Mouse (Mus musculus) C2C12 (cell line): ENCODE results near the gene Orm1. TPM values are rescaled to one million over a fixed set of nuclear protein-coding genes. Genes with fewer than 3 reads are reported as not detected.

Source experiments
- H3K27me3 ChIP-seq: one replicate; pipeline ENCODE4 v1.6.1; 2011; ENCODE audit not compliant: control insufficient read depth, insufficient read depth, insufficient read length
- H3K36me3 ChIP-seq: one replicate; pipeline ENCODE4 v1.6.1; 2011; ENCODE audit not compliant: control insufficient read depth, insufficient read depth
- H3K4me3 ChIP-seq: one replicate; pipeline ENCODE4 v1.5.1; 2011; ENCODE audit warnings: mild to moderate bottlenecking, control low read depth; ENCODE audit not compliant: poor library complexity, insufficient read depth, severe bottlenecking
- H3K79me2 ChIP-seq: one replicate; pipeline ENCODE4 v1.6.1; 2011; ENCODE audit not compliant: control insufficient read depth, insufficient read depth
- H3K79me3 ChIP-seq: one replicate; pipeline ENCODE4 v1.6.1; 2011; ENCODE audit warnings: low read depth, control low read depth
- H3ac ChIP-seq: one replicate; pipeline ENCODE3; 2011; ENCODE audit warnings: low read depth; ENCODE audit not compliant: control insufficient read depth, insufficient read length
- CEBPB ChIP-seq: IDR thresholded peaks from one replicate; pipeline ENCODE4 v1.6.1; 2011; ENCODE audit warnings: low read depth, mild to moderate bottlenecking, control low read depth, moderate library complexity
- CTCF ChIP-seq: IDR thresholded peaks from one replicate; pipeline ENCODE4 v1.5.1; 2011; ENCODE audit not compliant: control insufficient read depth, insufficient read depth, insufficient read length
- FOSL1 ChIP-seq: IDR thresholded peaks from one replicate; pipeline ENCODE4 v1.8.0; 2011; ENCODE audit warnings: mild to moderate bottlenecking, low read length; ENCODE audit not compliant: poor library complexity, insufficient read depth, severe bottlenecking
- MAX ChIP-seq: IDR thresholded peaks from one replicate; pipeline ENCODE4 v1.6.1; 2011; ENCODE audit warnings: mild to moderate bottlenecking, control low read depth
- MYOD1 ChIP-seq: IDR thresholded peaks from one replicate; pipeline ENCODE4 v1.6.1; 2011; ENCODE audit warnings: low read depth; ENCODE audit not compliant: control insufficient read depth, insufficient read length
- MYOG ChIP-seq: IDR thresholded peaks from one replicate; pipeline ENCODE4 v1.6.1; 2011; ENCODE audit not compliant: control insufficient read depth, insufficient read length; ENCODE audit errors: extremely low read depth
- USF1 ChIP-seq: IDR thresholded peaks from one replicate; pipeline ENCODE4 v1.6.1; 2011; ENCODE audit warnings: low read depth, mild to moderate bottlenecking, control low read depth, moderate library complexity
- polyA plus RNA-seq: library from polyadenylated mRNA; unstranded; fragments of >200 nt; fragmentation: generic; extraction: Trizol; gene quantifications from one replicate; pipeline ENCODE4 v1.2.1, GENCODE M21; 2012; ENCODE audit warnings: missing spikeins

Gene Orm1
- polyA plus RNA-seq, 1 experiment, result 0.05 TPM

DNA sequence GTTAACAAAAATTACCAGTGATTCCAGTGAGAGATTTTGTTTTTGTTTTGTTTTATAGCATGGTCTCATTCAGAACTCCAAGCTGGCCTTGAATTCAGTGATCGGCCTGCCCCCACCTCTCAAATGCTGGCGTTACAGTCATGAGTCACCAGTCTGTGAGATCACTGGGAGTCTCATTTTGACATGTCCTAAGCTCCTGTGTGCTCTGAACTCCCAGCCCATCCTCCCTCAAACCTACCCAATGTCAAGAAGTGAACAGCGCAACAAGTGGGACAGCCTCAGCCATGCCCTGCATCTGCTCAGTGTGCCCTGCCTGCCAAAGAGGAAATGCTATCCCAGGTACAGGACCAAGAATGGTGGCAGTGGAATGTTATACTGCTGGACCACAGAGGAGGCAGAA is 40.9 kb downstream of the Orm1 start:
- H3K27me3 ChIP-seq, result no peaks in the 10 kb centered on the region

DNA sequence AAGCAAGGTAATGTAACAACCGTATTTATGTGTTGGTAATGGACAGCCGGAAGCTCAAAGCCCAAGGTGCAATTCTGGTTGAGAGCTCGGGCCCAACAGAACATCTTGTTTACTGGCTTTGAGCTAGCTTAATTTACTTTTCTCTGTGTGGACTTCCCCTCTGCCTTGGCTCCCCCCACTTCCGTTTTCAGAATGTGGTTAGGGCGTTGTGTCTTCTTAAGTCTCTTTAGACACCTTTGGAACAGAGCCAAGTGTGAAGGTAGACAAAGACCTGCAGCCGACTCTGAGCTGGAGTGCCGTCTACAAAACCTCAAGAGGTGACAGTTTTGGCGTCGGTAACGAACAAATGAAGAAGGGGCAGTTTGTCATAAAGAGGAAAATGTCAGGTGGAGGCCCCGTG is 41.4 kb downstream of the Orm1 start:
- no peaks in the 10 kb centered on the region for H3K27me3 ChIP-seq
- no peak overlapping the region for H3K4me3 ChIP-seq
- no peaks in the 10 kb centered on the region for H3K79me3 ChIP-seq
- H3ac ChIP-seq, result no peak overlapping the region
- TF ChIP-seq CTCF, result no peak
- TF ChIP-seq MAX, result no peak
- TF ChIP-seq FOSL1, result no peak
- TF ChIP-seq MYOG, result no peak
- no peak for TF ChIP-seq MYOD1
- no peak for TF ChIP-seq CEBPB
- no peak for TF ChIP-seq USF1
- H3K36me3 ChIP-seq, result peaks cover 4% of the 10 kb centered on the region
- H3K79me2 ChIP-seq, result no peaks in the 10 kb centered on the region

More for the DNA sequence above, 40.9 kb downstream of the Orm1 start:
- no peak for TF ChIP-seq MAX
- TF ChIP-seq USF1, result no peak
- no peak for TF ChIP-seq MYOG
- no peak for TF ChIP-seq CTCF
- TF ChIP-seq MYOD1, result no peak
- no peak for TF ChIP-seq CEBPB
- TF ChIP-seq FOSL1, result no peak
- Histone ChIP-seq H3K79me2 (no peaks in the 10 kb centered on the region), H3ac (no peak overlapping the region), H3K4me3 (no peak overlapping the region), H3K79me3 (no peaks in the 10 kb centered on the region), H3K36me3 (peaks cover 4% of the 10 kb centered on the region)

DNA sequence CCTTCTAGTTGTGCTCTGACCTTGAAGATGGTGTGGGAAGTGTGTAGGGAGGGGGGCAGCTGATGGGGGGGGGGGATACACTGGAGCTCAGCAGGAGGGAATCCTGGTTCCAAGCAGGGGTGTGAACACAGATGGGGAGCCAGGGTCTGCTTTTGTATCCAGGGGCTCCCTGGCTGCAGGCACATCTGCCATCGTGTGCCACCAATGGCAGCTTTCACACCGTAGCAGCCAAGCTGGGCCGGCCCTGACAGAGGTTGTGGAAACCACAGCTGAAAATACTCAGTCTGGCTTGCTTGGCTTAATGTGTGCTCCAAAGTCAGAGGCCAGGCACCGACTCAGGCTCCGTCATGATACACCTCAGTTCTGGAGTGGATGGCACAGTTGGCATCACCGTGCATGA is 43.7 kb downstream of the Orm1 start:
- no peaks in the 10 kb centered on the region for H3K27me3 ChIP-seq
- no peak for TF ChIP-seq MYOG
- TF ChIP-seq MAX, result no peak
- no peak for TF ChIP-seq CTCF
- no peak for TF ChIP-seq MYOD1
- no peak for TF ChIP-seq FOSL1
- TF ChIP-seq CEBPB, result no peak
- no peak for TF ChIP-seq USF1
- no peak overlapping the region for H3ac ChIP-seq
- H3K79me3 ChIP-seq, result no peaks in the 10 kb centered on the region
- no peaks in the 10 kb centered on the region for H3K36me3 ChIP-seq
- no peaks in the 10 kb centered on the region for H3K79me2 ChIP-seq
- H3K4me3 ChIP-seq, result no peak overlapping the region

DNA sequence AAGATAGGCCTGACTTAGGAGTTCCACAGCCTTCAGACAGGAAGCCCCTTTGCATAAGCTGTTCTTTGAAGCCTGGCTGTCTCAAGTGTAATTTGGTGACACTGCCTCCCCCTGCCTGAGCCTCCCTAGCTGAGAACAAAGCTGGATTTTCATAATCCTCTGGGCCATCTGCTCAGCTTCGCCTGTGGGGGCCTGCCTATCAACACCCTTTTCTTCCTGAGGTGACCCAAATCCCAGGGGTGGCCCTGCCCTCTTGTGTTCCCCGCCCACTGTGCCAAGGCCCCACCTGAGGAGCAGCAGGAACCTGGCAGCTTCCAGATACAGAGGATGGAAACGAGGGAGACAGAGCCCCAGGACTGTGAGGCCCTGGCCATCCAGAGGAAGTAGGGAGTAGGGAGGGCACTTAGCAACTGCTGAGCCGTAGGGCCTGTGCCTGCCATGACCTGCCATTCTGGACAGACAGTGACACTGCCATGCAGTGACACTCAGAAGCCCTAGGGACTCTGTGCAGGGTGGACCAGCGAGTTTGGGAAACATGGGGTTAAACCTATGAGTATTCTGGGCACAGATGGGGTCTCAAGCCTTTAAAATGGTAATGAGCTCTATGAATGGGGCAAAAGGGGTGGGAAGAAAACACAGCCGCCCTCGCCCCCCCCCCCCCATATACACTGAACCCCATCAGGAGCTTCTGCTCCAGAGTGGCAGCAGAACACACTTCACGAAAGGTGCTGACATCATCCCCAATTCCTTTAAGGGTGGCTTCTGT is 44.9 kb downstream of the Orm1 start:
- H3ac ChIP-seq, result no peak overlapping the region
- no peaks in the 10 kb centered on the region for H3K36me3 ChIP-seq
- no peaks in the 10 kb centered on the region for H3K79me3 ChIP-seq
- H3K4me3 ChIP-seq, result no peak overlapping the region
- no peak for TF ChIP-seq CEBPB
- no peak for TF ChIP-seq FOSL1
- TF ChIP-seq USF1, result no peak
- no peak for TF ChIP-seq CTCF
- TF ChIP-seq MAX, result no peak
- no peak for TF ChIP-seq MYOG
- no peaks in the 10 kb centered on the region for H3K79me2 ChIP-seq
- H3K27me3 ChIP-seq, result no peaks in the 10 kb centered on the region

DNA sequence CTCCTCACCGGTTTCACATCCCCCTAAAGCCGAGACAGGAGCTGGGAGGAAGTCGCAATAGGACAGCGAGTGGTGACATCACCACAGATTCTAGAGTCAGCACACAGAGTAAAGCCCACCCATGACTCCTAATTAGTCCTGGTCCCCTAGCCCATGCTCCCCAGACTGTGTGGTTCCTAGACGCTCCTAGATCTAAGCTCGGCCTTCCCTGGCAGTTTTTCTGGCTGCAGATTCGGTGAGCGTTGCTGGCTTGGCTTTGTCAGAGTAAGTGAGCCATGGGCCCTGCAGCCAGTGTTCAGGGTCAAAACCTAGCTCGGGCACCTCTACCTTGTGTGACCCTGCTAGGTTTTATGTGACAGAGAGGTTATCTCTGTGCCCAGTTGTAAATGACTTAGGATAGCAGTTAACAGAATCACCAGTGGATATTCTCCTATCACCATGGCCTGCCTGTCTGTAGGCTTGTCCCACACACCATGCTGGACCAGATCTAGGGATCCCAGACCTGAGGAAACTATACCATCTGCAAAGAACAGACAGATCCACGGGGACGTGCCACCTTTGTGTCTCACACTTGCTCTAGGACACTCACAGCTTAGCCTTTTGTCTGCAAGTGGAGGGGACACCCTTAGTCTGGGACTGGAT is 45.6 kb downstream of the Orm1 start:
- H3K79me3 ChIP-seq, result no peaks in the 10 kb centered on the region
- H3K79me2 ChIP-seq, result no peaks in the 10 kb centered on the region
- no peaks in the 10 kb centered on the region for H3K27me3 ChIP-seq
- H3K36me3 ChIP-seq, result peaks cover 2% of the 10 kb centered on the region
- no peak overlapping the region for H3ac ChIP-seq
- no peak overlapping the region for H3K4me3 ChIP-seq
- TF ChIP-seq MYOG (no peak), MAX (no peak), CTCF (no peak), MYOD1 (no peak), USF1 (no peak), CEBPB (no peak), FOSL1 (no peak)

DNA sequence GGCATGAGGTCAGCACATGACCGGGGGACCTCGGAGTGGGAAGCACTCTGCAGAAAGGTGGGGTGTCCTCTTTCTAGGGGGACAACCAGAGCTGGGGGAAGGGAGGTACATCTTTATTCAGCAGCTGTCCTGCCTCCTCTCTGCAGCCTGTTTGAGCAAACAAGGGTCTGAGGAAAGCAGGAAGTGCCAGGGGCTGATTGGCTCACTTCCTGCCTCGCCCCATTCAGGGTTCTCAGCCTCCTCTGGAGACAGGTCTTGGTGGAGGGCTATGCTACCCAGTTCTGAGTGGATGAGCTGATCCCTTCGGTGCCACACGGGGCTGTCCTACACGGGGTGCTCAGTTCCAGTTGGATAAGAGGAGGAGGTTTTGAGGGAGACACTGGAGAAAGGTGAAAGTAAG is 47.0 kb downstream of the Orm1 start:
- no peak for TF ChIP-seq CTCF
- no peak for TF ChIP-seq MAX
- TF ChIP-seq USF1, result no peak
- TF ChIP-seq FOSL1, result no peak
- TF ChIP-seq MYOD1, result no peak
- TF ChIP-seq CEBPB, result no peak
- no peak for TF ChIP-seq MYOG
- Histone ChIP-seq H3K4me3 (no peak overlapping the region), H3K27me3 (no peaks in the 10 kb centered on the region), H3K79me3 (no peaks in the 10 kb centered on the region), H3ac (no peak overlapping the region), H3K79me2 (no peaks in the 10 kb centered on the region), H3K36me3 (peaks cover 4% of the 10 kb centered on the region)

Other genes with a start within 250 kb of the Orm1 start
- not detected for gene Ambp, start 189.8 kb upstream of the Orm1 start, polyA plus RNA-seq
- not detected for gene Kif12, start 172.4 kb upstream of the Orm1 start, polyA plus RNA-seq
- 0.08 TPM for gene Col27a1, start 130.6 kb upstream of the Orm1 start, polyA plus RNA-seq
- gene Orm3, start 11.6 kb downstream of the Orm1 start, polyA plus RNA-seq, result not detected
- gene Orm2, start 17.9 kb downstream of the Orm1 start, polyA plus RNA-seq, result not detected
- gene Akna, start 58.8 kb downstream of the Orm1 start, polyA plus RNA-seq, result 1.3 TPM
- gene Whrn, start 151.4 kb downstream of the Orm1 start, polyA plus RNA-seq, result 28.9 TPM
- 335 TPM for gene Atp6v1g1, start 200.2 kb downstream of the Orm1 start, polyA plus RNA-seq
- gene Tmem268, start 214.2 kb downstream of the Orm1 start, polyA plus RNA-seq, result 19.5 TPM